Mouse (Mus musculus): Measurements from ENCODE around the gene Fam53b. TPM values are rescaled to one million over a fixed set of nuclear protein-coding genes. Genes with fewer than 3 reads are reported as not detected.
A peak's percentile ranks its signal among the peaks of the same experiment; 100 is the strongest.

The Fam53b gene
- total and polyA plus RNA-seq, 2 experiments from 2014 or later: 9.4 to 17.3 TPM

DNA sequence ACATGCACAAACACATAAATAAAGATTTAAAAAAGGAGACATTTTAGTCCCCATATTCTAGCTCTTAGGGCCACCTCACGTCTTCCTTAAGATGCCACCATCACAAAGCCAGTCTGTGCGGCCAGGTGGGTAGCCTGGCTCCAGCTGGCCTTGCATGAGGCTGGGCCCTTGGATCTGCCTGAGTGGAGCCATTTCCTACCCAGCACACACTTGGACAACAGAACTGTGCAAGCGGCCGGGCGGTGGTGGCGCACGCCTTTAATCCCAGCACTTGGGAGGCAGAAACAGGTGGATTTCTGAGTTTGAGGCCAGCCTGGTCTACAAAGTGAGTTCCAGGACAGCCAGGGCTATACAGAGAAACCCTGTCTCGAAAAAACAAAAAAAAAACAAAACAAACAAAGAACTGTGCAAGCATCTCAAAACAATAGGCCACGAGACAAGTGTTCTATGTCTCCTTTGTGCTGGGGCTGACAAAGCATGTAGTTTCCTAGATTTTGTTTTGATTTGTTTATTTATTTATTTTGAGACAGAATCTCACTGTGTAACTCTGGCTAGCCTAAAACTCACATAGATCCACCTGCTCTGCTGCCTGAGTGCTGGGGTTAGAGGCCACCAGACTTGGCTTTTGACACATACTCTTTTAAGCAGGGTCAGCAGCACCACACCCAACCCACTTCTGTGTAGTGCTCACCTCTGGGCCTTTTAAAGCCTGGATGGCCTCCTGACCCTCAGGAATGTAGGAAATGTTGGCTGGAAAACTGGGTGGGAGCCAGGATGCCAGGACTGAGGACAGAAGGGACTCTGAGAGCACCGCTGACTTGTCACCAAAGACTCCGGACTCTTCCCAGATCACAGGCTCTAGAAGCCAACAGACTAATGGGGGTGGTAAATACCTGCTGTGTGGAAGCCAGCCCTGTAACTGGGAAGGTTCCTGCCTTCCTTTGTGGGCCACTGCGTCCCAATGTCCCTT lies 91.0 kb downstream of the Fam53b start:
- Histone ChIP-seq H3K4me3 (ENCODE audit: low read depth, low read length) (no peak overlapping the region), H3K9me3 (ENCODE audit: low read length) (no peaks in the 10 kb centered on the region), H3K4me2 (ENCODE audit: low read depth, low read length, poor library complexity, severe bottlenecking) (no peak overlapping the region), H3K4me1 (ENCODE audit: insufficient read depth, low read length) (no peaks in the 10 kb centered on the region), H3K27me3 (ENCODE audit: insufficient read depth, low read length) (no peaks in the 10 kb centered on the region), H3K36me3 (ENCODE audit: insufficient read depth, low read length) (no peaks in the 10 kb centered on the region), H3K27ac (ENCODE audit: low read depth, low read length) (no peak overlapping the region), H3K9ac (replicated peaks; ENCODE audit: low read length, poor library complexity, severe bottlenecking) (no peak overlapping the region)
- TF ChIP-seq CTCF (IDR thresholded peaks at IDR 0.05): no peak
- WGBS: 92% methylated on average over 12 of the region's 12 CpGs
- ATAC-seq (ENCODE audit: low FRiP score): no peak
- no peak for DNase-seq (ENCODE audit: low spot score)

GRCm38 (mm10) chr7:132720562-132720961 lies 93.1 kb downstream of the Fam53b start:
- H3K4me1 ChIP-seq (ENCODE audit: insufficient read depth, low read length): no peaks in the 10 kb centered on the region
- no peaks in the 10 kb centered on the region for H3K36me3 ChIP-seq (ENCODE audit: insufficient read depth, low read length)
- no peak overlapping the region for H3K4me3 ChIP-seq (ENCODE audit: low read depth, low read length)
- H3K27ac ChIP-seq (ENCODE audit: low read depth, low read length): no peak overlapping the region
- peak; percentile 53 for DNase-seq (ENCODE audit: low spot score)
- no peak overlapping the region for H3K9ac ChIP-seq (replicated peaks; ENCODE audit: low read length, poor library complexity, severe bottlenecking)
- no peak overlapping the region for H3K4me2 ChIP-seq (ENCODE audit: low read depth, low read length, poor library complexity, severe bottlenecking)
- TF ChIP-seq CTCF (IDR thresholded peaks at IDR 0.05): no peak
- ATAC-seq (ENCODE audit: low FRiP score): peak; percentile 25; the same call in 1 of the 2 replicates
- no peaks in the 10 kb centered on the region for H3K27me3 ChIP-seq (ENCODE audit: insufficient read depth, low read length)
- 67% methylated on average over 8 of the region's 8 CpGs for WGBS
- H3K9me3 ChIP-seq (ENCODE audit: low read length): no peaks in the 10 kb centered on the region

DNA sequence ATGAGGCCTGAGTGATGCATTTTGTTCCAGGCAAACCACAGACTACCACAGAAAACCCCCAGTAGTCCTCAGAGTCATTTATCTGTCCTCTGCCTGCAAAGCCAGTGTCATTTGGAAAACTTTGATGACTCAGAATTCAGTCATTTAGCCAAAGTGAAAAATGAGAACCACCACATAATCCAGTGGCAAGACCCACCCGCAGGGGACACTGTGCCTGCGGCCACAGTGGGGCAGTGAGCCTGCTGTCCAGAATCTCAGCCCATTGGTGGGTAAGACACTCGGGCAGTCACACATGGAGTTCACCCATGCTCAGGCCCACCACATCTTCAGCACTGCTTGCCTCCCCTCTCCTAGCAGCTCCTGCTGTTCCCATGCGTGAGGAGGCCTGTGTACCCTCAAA lies 94.1 kb downstream of the Fam53b start:
- peaks cover 5% of the 10 kb centered on the region for H3K4me1 ChIP-seq (ENCODE audit: insufficient read depth, low read length)
- H3K4me2 ChIP-seq (ENCODE audit: low read depth, low read length, poor library complexity, severe bottlenecking): no peak overlapping the region
- no peak overlapping the region for H3K27ac ChIP-seq (ENCODE audit: low read depth, low read length)
- DNase-seq (ENCODE audit: low spot score) (no peak), ATAC-seq (ENCODE audit: low FRiP score) (no peak)
- no peaks in the 10 kb centered on the region for H3K27me3 ChIP-seq (ENCODE audit: insufficient read depth, low read length)
- H3K36me3 ChIP-seq (ENCODE audit: insufficient read depth, low read length): no peaks in the 10 kb centered on the region
- TF ChIP-seq CTCF (IDR thresholded peaks at IDR 0.05): no peak
- no peak overlapping the region for H3K4me3 ChIP-seq (ENCODE audit: low read depth, low read length)
- H3K9me3 ChIP-seq (ENCODE audit: low read length): no peaks in the 10 kb centered on the region
- no peak overlapping the region for H3K9ac ChIP-seq (replicated peaks; ENCODE audit: low read length, poor library complexity, severe bottlenecking)
- WGBS: 89% methylated on average over 4 of the region's 4 CpGs

DNA sequence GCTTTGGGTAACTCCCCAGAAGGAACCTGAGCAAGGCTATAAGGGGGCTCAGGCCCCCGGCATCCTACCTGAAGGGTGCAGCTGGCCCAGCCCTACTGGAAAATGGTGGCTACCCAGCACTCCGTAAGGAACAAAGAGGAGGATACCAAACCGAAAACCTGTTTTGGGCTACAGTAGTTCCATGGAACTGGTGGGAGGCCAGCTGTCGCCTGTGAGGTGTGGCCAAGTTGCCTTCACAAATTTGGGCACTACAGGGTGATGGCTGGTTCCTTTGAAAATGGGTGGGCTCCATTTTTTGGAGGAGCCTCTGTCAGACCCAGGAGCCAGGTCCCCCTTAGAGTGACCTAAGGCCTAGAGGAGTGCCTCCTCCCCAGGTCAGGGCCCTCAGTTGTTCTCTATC lies 98.4 kb downstream of the Fam53b start:
- H3K36me3 ChIP-seq (ENCODE audit: insufficient read depth, low read length): no peaks in the 10 kb centered on the region
- H3K4me3 ChIP-seq (ENCODE audit: low read depth, low read length): no peak overlapping the region
- 99% methylated on average over 4 of the region's 4 CpGs for WGBS
- H3K27ac ChIP-seq (ENCODE audit: low read depth, low read length): no peak overlapping the region
- TF ChIP-seq CTCF (IDR thresholded peaks at IDR 0.05): no peak
- no peaks in the 10 kb centered on the region for H3K9me3 ChIP-seq (ENCODE audit: low read length)
- H3K9ac ChIP-seq (replicated peaks; ENCODE audit: low read length, poor library complexity, severe bottlenecking): no peak overlapping the region
- peaks cover 8% of the 10 kb centered on the region for H3K4me1 ChIP-seq (ENCODE audit: insufficient read depth, low read length)
- no peak overlapping the region for H3K4me2 ChIP-seq (ENCODE audit: low read depth, low read length, poor library complexity, severe bottlenecking)
- ATAC-seq (ENCODE audit: low FRiP score) (no peak), DNase-seq (ENCODE audit: low spot score) (no peak)
- H3K27me3 ChIP-seq (ENCODE audit: insufficient read depth, low read length): no peaks in the 10 kb centered on the region

DNA sequence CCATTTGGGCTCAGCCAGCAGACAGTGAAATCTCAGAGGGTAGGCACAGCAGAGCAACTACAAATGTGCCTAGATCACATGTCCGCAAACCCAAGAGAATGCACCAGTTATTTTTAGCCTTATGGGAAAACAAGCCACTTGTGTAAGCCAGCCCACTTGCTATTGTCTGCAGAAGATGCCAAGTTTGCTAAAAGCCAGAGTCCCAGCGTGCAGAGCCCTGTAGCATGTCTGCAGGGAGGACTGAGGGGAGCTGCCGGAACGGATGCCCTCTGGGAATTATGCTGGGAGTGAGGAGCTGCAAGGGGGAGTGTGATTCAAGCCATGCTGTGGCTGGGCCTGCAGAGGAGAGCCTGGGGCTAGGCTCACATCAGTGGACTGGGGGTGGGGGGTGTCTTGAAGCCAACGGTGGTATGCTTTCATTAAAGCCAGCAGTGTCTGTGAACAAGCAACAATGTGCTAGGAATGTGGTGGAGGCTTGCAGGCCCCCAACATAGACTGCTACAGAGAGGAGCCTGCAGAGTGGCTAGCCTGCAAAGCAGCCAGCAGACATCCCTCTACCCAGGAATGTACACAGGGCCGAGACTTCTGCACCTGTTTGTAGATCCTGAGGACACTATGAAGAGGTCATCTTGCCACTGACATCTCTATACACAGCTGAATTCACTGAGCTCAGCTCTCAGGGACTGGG lies 99.3 kb downstream of the Fam53b start:
- 32% methylated on average over 6 of the region's 6 CpGs for WGBS
- no peak overlapping the region for H3K4me3 ChIP-seq (ENCODE audit: low read depth, low read length)
- H3K9me3 ChIP-seq (ENCODE audit: low read length): no peaks in the 10 kb centered on the region
- no peaks in the 10 kb centered on the region for H3K27me3 ChIP-seq (ENCODE audit: insufficient read depth, low read length)
- TF ChIP-seq CTCF (IDR thresholded peaks at IDR 0.05): no peak
- no peak overlapping the region for H3K9ac ChIP-seq (replicated peaks; ENCODE audit: low read length, poor library complexity, severe bottlenecking)
- no peaks in the 10 kb centered on the region for H3K36me3 ChIP-seq (ENCODE audit: insufficient read depth, low read length)
- DNase-seq (ENCODE audit: low spot score) (peak; percentile 72), ATAC-seq (ENCODE audit: low FRiP score) (peak; percentile 47; the same call in 1 of the 2 replicates)
- no peak overlapping the region for H3K4me2 ChIP-seq (ENCODE audit: low read depth, low read length, poor library complexity, severe bottlenecking)
- peak overlapping the region; percentile 67 for H3K27ac ChIP-seq (ENCODE audit: low read depth, low read length)
- peaks cover 8% of the 10 kb centered on the region for H3K4me1 ChIP-seq (ENCODE audit: insufficient read depth, low read length)
